Mouse (Mus musculus) myocyte (in vitro differentiated cells): ENCODE measurements at regions not wholly inside any gene's neighbourhood (a gene's known extent, or its start where the extent isn't known, plus 50 kb on each side); places are given as distances from the start of the nearest gene placed in this dataset.

Experiments used
- H3K27me3 ChIP-seq: one replicate; pipeline ENCODE4 v1.6.1; 2011; ENCODE audit not compliant: control insufficient read depth, insufficient read depth, insufficient read length
- H3K36me3 ChIP-seq: one replicate; pipeline ENCODE4 v1.6.1; 2011; ENCODE audit not compliant: control insufficient read depth, insufficient read depth
- H3K4me2 ChIP-seq: one replicate; pipeline ENCODE4 v1.6.1; 2011; ENCODE audit warnings: low read depth, control low read depth
- H3K4me3 ChIP-seq: one replicate; pipeline ENCODE4 v1.5.1; 2011; ENCODE audit warnings: mild to moderate bottlenecking, control low read depth, moderate library complexity
- H3K79me2 ChIP-seq: one replicate; pipeline ENCODE4 v1.6.1; 2011; ENCODE audit not compliant: control insufficient read depth, insufficient read depth
- H3ac ChIP-seq: one replicate; pipeline ENCODE4 v1.6.1; 2011; ENCODE audit not compliant: control insufficient read depth, insufficient read length
- CEBPB ChIP-seq: IDR thresholded peaks from 2 replicates; pipeline ENCODE4 v1.6.1; 2011; ENCODE audit warnings: mild to moderate bottlenecking, moderate library complexity; ENCODE audit not compliant: poor library complexity, insufficient read depth, severe bottlenecking
- E2F4 ChIP-seq: IDR thresholded peaks from one replicate; pipeline ENCODE4 v1.6.1; 2011; ENCODE audit warnings: mild to moderate bottlenecking, control low read depth, moderate library complexity; ENCODE audit not compliant: insufficient read depth
- MAX ChIP-seq: IDR thresholded peaks from one replicate; pipeline ENCODE4 v1.6.1; 2011; ENCODE audit warnings: low read depth, mild to moderate bottlenecking, control low read depth
- MYOD1 ChIP-seq, 3 experiments: IDR thresholded peaks; one replicate each; pipeline ENCODE4 v1.6.1; 2011; ENCODE audit warnings: control low read depth in 2 of 3, low read depth in 2 of 3, mild to moderate bottlenecking in 2 of 3, moderate library complexity in 1 of 3; ENCODE audit not compliant: insufficient read length in 2 of 3, control insufficient read depth in 1 of 3
- MYOG ChIP-seq, 3 experiments: IDR thresholded peaks; one replicate each; pipeline ENCODE4 v1.6.1; 2011; ENCODE audit warnings: control low read depth in 2 of 3, low read depth in 2 of 3, mild to moderate bottlenecking in 2 of 3; ENCODE audit not compliant: insufficient read length in 2 of 3, control insufficient read depth in 1 of 3, insufficient read depth in 1 of 3
- POLR2A ChIP-seq: IDR thresholded peaks from one replicate; pipeline ENCODE4 v1.6.1; 2011; ENCODE audit warnings: low read depth, mild to moderate bottlenecking, control low read depth, moderate library complexity; ENCODE audit not compliant: insufficient read length
- POLR2AphosphoS2 ChIP-seq: IDR thresholded peaks from one replicate; pipeline ENCODE4 v1.6.1; 2011; ENCODE audit warnings: low read depth, control low read depth; ENCODE audit not compliant: insufficient read length
- REST ChIP-seq: IDR thresholded peaks from one replicate; pipeline ENCODE4 v1.6.1; 2011; ENCODE audit warnings: mild to moderate bottlenecking, control low read depth, moderate library complexity; ENCODE audit not compliant: insufficient read depth, insufficient read length
- SRF ChIP-seq: IDR thresholded peaks from one replicate; pipeline ENCODE4 v1.6.1; 2011; ENCODE audit warnings: low read depth; ENCODE audit not compliant: control insufficient read depth, insufficient read length
- TCF12 ChIP-seq: IDR thresholded peaks from one replicate; pipeline ENCODE4 v1.6.1; 2011; ENCODE audit warnings: mild to moderate bottlenecking, control low read depth; ENCODE audit not compliant: poor library complexity, insufficient read depth, severe bottlenecking
- TCF3 ChIP-seq: IDR thresholded peaks from one replicate; pipeline ENCODE4 v1.6.1; 2011; ENCODE audit warnings: low read depth, control low read depth; ENCODE audit not compliant: insufficient read length
- USF1 ChIP-seq: IDR thresholded peaks from one replicate; pipeline ENCODE4 v1.6.1; 2011; ENCODE audit warnings: low read depth, mild to moderate bottlenecking, control low read depth, moderate library complexity

DNA sequence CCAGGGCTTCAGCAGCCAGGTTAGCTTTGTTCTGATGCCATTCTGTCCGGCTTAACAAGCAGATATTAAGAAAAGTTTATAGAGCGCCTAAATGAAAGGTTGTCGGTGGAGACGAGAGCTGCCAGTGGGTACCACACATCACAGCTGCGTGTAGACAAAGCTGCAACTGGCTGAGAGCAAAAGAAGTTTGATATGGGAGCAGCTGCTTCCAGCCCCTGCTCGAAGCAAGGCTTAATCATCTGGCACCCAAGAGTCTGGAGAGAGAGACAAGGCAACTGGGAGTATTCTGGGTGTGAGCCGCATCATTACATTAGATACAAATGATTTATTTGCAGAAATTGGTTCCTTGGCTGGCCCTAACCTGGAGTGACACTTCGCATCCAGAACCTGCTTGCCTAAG is 2488.7 kb upstream of the Gm7489 start:
- Histone ChIP-seq H3K27me3 (no peaks in the 10 kb centered on the region), H3K4me2 (peak overlapping the region; percentile 50), H3K79me2 (no peaks in the 10 kb centered on the region), H3ac (no peak overlapping the region), H3K4me3 (no peak overlapping the region), H3K36me3 (no peaks in the 10 kb centered on the region)
- TF ChIP-seq SRF = no peak
- TF ChIP-seq MYOG (IDR thresholded peaks at IDR 0.05; ENCODE audit: control insufficient read depth in 1 of 3, insufficient read depth in 1 of 3, insufficient read length in 2 of 3, low read depth in 2 of 3) = peak; percentile 38 to 80 (median 72)
- TF ChIP-seq TCF3 = no peak
- peak; percentile 17 to 81 (median 75) for TF ChIP-seq MYOD1 (IDR thresholded peaks at IDR 0.05; ENCODE audit: control insufficient read depth in 1 of 3, insufficient read length in 2 of 3, low read depth in 2 of 3)

DNA sequence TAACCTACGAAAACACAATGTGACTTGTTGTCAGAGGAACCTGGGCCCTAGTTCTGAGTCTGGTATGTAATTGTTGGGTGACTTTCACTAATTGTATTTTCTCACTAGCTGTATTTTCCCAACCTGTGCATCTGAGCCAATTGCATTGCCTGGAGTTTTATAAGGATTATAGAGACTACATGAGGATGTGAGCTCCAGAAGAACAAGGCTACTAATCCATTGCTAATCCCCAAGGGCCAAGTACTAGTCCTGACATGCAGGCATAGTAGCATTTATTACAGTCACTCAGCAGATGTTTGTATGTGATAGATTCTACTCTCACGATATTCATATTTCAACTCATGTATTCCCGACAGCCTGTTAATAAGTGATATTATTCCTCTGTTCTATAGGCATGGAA is 2481.1 kb upstream of the Gm7489 start:
- Histone ChIP-seq H3K79me2 (no peaks in the 10 kb centered on the region), H3K4me2 (no peak overlapping the region), H3K4me3 (no peak overlapping the region), H3K36me3 (no peaks in the 10 kb centered on the region), H3K27me3 (no peaks in the 10 kb centered on the region), H3ac (no peak overlapping the region)
- TF ChIP-seq POLR2A = no peak

DNA sequence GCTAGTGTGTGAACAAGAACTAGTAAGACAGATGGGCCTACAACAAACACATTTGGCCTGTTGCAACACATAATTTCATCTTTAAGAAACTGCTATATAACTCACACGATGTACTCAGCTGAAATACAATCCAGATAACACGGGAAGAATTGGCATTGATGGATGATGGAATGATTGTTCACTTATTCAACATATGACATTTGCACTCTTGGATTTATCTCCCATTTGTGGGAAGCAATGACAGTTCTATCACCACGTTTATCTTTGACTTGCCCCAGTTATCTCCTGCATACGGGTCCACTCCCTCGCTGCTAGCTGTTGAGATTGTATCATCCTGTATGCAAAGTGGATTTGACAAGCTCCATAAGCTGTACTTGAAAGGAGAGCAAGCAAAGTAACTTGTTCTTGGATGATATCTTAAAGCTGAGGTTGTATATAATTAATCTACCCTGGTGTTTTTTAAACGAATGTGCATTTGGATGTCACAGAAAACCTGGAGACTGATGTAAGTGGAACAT is 2474.9 kb upstream of the Gm7489 start:
- Histone ChIP-seq H3K79me2 (no peaks in the 10 kb centered on the region), H3K4me2 (no peak overlapping the region), H3K27me3 (no peaks in the 10 kb centered on the region), H3K36me3 (no peaks in the 10 kb centered on the region), H3K4me3 (no peak overlapping the region), H3ac (no peak overlapping the region)
- TF ChIP-seq POLR2A (no peak), TCF3 (no peak), MYOG (IDR thresholded peaks at IDR 0.05; ENCODE audit: control insufficient read depth in 1 of 3, insufficient read depth in 1 of 3, insufficient read length in 2 of 3, low read depth in 2 of 3) (no peak), POLR2AphosphoS2 (no peak), USF1 (no peak), E2F4 (no peak), CEBPB (no peak)

DNA sequence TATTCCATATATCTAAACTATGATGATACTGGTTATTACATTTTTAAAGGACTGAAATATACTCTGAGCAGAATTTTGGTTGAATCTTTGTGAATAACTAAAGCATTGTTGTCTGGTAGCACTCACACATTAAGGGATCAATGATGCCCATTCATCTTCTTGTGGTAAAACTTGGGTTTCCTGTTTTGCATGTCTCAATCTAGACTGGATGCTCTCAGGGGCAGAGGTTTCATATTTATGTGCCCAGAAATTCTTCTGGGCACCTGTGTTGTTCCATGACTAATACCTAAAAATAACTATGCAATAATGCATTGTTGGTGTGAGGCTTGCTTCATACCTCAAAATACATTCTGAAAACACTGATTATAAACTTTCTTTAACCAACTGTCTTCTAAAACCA is 2472.7 kb upstream of the Gm7489 start:
- TF ChIP-seq CEBPB (peak; percentile 55; the same call in 1 of the 2 replicates), TCF12 (no peak), MYOG (IDR thresholded peaks at IDR 0.05; ENCODE audit: control insufficient read depth in 1 of 3, insufficient read depth in 1 of 3, insufficient read length in 2 of 3, low read depth in 2 of 3) (peak in 1 of 3 experiments; percentile 34)
- no peaks in the 10 kb centered on the region for H3K27me3 ChIP-seq
- no peak overlapping the region for H3K4me3 ChIP-seq
- H3K79me2 ChIP-seq = no peaks in the 10 kb centered on the region
- no peaks in the 10 kb centered on the region for H3K36me3 ChIP-seq
- peak overlapping the region; percentile 12 for H3K4me2 ChIP-seq
- no peak overlapping the region for H3ac ChIP-seq

DNA sequence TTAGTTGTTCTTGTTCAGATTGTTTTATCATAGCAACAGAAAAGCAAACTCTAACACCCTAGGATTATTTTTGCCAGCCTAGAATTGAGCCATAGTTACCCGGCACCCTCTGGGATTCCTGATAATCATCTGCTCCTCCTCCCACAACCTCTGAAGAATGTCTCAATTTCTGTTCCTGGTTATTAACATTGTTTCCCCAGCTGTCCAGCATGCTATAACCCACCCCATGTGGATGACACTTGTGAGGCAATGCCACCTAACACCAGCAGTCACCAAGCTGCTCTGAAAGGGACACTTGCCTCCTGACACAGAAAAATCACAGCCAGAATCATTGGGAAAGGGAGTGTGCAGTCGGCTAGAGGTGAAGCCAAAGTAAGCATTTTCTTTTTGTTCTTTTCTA is 2442.1 kb upstream of the Gm7489 start:
- Histone ChIP-seq H3K27me3 (no peaks in the 10 kb centered on the region), H3ac (no peak overlapping the region), H3K4me3 (no peak overlapping the region), H3K36me3 (no peaks in the 10 kb centered on the region), H3K79me2 (no peaks in the 10 kb centered on the region), H3K4me2 (peak overlapping the region; percentile 14)
- TF ChIP-seq MAX (no peak), CEBPB (peak; percentile 56; the same call in 1 of the 2 replicates), SRF (no peak), MYOD1 (IDR thresholded peaks at IDR 0.05; ENCODE audit: control insufficient read depth in 1 of 3, insufficient read length in 2 of 3, low read depth in 2 of 3) (peak; percentile 22 to 86 (median 56)), REST (no peak), TCF3 (no peak), MYOG (IDR thresholded peaks at IDR 0.05; ENCODE audit: control insufficient read depth in 1 of 3, insufficient read depth in 1 of 3, insufficient read length in 2 of 3, low read depth in 2 of 3) (peak in 2 of 3 experiments; percentile 73 to 81), E2F4 (no peak), POLR2AphosphoS2 (no peak), POLR2A (no peak), TCF12 (peak; percentile 54), USF1 (no peak)

DNA sequence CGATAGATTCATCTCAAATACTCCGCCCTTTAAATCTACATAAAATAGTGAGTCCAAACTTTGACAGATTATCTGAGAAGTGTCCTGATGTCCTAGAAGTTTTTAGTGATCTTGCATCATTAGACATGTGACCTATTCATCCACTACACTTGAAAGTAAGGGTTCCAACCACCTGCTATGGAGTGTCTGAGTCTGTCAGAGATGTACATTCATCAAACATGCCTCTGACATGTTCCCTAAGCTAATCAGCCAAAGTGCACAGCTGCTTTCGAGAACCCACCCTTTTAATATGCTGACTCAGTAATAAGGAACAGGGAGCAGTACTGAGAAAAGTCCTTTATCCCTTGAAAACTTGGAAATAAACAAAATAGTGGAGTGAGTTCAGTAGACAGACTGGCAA is 2414.8 kb upstream of the Gm7489 start:
- no peaks in the 10 kb centered on the region for H3K27me3 ChIP-seq
- H3K36me3 ChIP-seq = no peaks in the 10 kb centered on the region
- H3K4me2 ChIP-seq = no peak overlapping the region
- no peaks in the 10 kb centered on the region for H3K79me2 ChIP-seq
- no peak overlapping the region for H3K4me3 ChIP-seq
- TF ChIP-seq MAX (no peak), SRF (no peak), REST (no peak), POLR2A (no peak), USF1 (peak; percentile 74), MYOD1 (IDR thresholded peaks at IDR 0.05; ENCODE audit: control insufficient read depth in 1 of 3, insufficient read length in 2 of 3, low read depth in 2 of 3) (peak; percentile 76 to 91 (median 87)), POLR2AphosphoS2 (no peak), TCF3 (no peak), TCF12 (peak; percentile 24), CEBPB (0 out of 2 replicates have a peak, but pooled peaks have one; percentile 35), MYOG (IDR thresholded peaks at IDR 0.05; ENCODE audit: control insufficient read depth in 1 of 3, insufficient read depth in 1 of 3, insufficient read length in 2 of 3, low read depth in 2 of 3) (peak in 1 of 3 experiments; percentile 39), E2F4 (no peak)
- H3ac ChIP-seq = no peak overlapping the region
